Mouse (Mus musculus) spleen, postnatal 14 days (tissue): ENCODE data around the gene Mvd.

ENCODE experiments used
- DNase-seq, 2 experiments: peaks; one replicate each; pipeline ENCODE4 v3.0.0; 2021 to 2022; ENCODE audit warnings: low spot score in 2 of 2

The Mvd gene

GRCm38 (mm10) chr8:122457171-122457570, 13.9 kb upstream of the Mvd start:
- DNase-seq, result no peak

- no peak for DNase-seq
These were observed 11.2 kb upstream of the Mvd start for GRCm38 (mm10) chr8:122454409-122454808.

DNA sequence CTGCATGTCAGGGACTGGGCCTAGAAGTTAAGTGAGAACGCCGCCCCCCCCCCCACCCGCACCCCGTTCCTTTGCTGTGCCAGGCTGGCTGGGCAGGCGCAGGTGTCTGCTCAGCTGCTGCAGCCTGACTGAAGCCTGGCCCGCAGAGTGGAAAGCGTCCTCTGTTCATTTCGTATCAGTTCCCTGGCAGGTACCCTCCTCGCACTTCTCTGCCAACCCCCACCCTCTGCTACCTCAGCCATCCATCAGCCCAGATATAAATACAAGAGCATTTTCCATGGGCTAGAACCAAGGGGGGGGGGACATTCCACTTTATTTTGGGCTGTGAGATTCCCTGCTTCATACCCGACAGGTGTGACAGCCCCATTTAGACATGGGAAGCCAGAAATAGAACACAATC, 8.9 kb upstream of the Mvd start:
- no peak for DNase-seq

DNA sequence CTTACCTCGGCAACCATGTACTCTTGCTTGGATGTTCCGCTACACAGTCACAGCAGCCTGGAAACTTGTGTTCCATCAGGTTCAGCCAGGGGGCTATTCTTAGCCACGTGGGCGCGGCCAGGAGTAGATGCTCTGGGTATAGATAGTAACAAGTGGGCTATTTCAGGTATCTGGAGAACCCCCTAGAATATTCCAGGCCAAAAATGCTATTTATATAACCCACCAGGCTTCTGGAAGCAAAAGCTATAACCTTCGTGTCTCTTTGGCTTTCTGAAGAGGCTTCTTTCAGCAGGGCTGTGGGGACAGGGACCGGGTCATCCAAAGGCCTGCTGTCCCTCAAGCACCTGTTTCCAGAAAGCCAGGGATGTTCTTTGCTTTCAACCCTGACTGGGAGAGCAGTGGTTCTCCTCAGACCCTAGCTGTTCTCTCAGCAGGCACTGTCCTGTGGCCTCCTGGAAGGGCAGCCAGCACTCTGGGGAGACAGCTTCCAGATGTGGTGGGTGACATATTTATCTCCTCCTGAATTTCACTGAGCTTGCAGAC, 8.0 kb upstream of the Mvd start:
- no peak for DNase-seq

- DNase-seq, result no peak
These were observed 2.0 kb upstream of the Mvd start for GRCm38 (mm10) chr8:122445203-122445602.

- DNase-seq, result peak; percentile 66 to 72
These were observed 981 bp upstream of the Mvd start for GRCm38 (mm10) chr8:122444058-122444748.

DNA sequence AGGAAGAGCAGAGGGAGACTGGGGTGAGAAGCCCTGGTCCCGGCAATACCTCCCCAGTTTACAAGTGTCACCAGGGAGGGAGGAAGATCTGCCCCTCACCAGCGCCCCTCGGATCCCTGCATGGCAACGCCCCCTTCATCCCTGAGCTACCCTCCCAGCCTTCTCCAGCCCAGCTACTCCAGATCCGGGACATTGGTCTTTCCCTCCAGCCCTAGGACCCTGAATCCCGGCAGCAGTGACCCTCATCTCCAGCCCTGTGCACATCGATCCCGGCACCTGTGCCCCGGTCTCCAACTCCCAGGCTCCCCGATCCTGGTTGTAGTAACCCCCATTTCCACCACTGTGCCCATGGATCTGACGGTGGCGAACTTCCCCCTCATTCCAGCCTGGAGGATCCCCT, 441 bp downstream of the Mvd start:
- DNase-seq, result no peak

GRCm38 (mm10) chr8:122442356-122442755, 866 bp downstream of the Mvd start:
- no peak for DNase-seq

DNA sequence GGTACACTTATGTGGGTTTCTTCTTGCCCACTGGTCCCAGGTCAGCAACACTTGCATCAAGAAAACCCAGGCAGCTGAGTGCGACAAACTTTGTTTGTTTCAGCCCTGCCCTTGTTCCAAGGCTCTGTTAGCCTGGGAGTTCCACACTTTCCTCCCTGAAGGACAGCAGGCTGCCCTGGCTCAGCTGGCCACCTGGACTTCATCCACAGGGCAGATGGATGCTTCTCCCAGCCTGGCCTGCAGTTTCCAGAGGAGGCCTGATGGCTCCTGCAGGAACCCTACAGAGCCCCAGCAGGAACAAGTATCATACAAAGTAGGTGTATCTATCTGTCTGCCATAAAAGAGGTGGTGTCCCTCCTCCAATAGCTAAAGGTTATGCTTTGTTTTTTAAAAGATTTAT, 1.9 kb downstream of the Mvd start:
- DNase-seq, result no peak

DNA sequence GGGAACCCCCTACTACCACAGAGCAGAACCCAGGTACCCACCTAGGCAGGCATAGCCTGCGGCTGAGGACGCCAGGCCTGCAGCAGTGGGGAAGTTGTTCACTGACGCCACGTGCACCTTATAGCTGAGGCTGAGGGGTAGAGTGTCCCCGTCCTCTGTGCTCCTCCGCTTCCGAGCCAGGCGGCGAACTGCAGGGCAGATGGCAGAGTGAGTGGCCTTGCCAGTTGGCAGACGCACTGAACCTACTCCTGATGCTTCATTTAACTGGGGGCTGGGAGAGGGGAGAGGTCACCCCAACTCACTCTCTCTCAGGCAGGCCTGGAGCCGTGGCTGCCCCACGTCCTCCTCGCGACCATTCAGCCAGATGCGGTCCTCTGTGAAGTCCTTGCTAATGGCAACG, 3.9 kb downstream of the Mvd start:
- DNase-seq, result no peak

- no peak for DNase-seq
These were observed 5.4 kb downstream of the Mvd start for GRCm38 (mm10) chr8:122437708-122438331.

- DNase-seq, result no peak
These were observed 6.6 kb downstream of the Mvd start for GRCm38 (mm10) chr8:122436586-122437125.

DNA sequence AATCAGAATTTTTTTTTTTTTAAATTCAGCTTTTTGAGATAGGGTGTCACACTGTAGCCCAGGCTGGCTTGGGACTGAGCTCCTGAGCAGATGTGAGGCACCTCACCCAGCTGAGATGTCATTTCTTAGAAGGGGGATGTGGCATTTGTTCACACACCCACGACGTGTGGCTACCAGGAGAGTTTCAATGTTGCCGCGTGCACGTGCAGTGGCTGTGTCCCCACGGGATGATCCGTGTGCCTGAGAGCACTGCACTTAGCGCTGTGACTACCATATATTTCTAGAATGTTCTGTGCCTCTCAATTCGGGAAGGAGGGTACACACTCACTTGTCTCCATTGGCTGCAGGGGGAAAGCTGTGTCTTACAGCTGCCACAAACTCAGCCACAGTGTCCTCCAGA, 7.1 kb downstream of the Mvd start:
- no peak for DNase-seq

DNA sequence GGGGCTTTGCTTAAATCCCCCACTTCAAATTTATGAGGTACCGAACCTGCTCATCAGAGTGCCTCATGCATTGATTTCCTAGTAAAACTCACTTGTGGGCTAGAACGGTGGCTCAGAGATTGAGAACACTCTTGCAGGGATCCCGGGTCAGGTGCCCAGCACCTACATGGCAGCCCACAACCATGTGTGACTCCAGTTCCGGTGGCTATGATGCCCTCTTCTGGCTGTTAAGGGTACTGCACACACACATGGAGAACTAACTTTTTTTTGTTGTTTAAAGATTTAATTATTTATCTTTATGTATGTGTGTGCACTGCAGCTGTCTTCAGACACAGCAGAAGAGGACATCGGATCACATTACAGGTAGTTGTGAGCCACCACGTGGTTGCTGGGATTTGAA, 7.8 kb downstream of the Mvd start:
- DNase-seq, result no peak

DNA sequence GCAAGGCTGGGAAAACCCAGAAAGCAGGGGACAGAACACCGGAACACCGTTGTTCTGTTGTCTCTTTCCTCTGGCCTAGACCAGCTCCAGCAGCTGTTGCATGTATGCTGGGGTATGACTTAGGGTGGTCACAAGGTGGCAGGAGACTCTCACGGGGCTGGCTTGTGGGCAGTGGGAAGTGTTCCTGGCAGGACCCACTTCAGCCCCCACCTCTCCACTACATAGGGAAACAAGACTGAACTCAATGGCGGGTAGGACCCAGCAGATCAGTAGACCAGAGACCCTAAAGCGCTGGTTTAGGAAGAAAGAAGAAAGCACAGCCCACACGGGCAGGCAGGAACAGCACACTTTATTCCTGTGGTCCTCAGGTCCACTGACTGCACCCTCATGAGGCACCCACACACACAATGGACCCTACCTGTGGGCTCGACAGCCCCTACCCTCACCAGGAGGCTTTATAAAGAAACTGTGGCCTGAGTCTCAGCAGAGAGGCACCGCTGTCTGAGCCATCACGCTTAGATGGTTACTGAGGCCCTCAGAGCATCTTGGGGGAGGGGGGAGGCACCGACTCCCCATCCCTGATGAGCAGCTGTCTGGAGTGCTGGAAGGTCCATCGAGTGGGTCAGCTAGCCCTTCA, 9.8 kb downstream of the Mvd start:
- no peak for DNase-seq

GRCm38 (mm10) chr8:122432443-122433268, 10.6 kb downstream of the Mvd start, which contains the start of gene Cyba:
TSS of gene Cyba (minus strand) at chr8:122432930.
- peak; percentile 57 to 75 for DNase-seq

- peak in 1 of 2 experiments; percentile 23 for DNase-seq
These were observed 11.4 kb downstream of the Mvd start for GRCm38 (mm10) chr8:122431694-122432442.

GRCm38 (mm10) chr8:122430646-122431045, 12.6 kb downstream of the Mvd start:
- no peak for DNase-seq

GRCm38 (mm10) chr8:122430058-122430636, 13.1 kb downstream of the Mvd start:
- peak in 1 of 2 experiments; percentile 37 for DNase-seq

DNA sequence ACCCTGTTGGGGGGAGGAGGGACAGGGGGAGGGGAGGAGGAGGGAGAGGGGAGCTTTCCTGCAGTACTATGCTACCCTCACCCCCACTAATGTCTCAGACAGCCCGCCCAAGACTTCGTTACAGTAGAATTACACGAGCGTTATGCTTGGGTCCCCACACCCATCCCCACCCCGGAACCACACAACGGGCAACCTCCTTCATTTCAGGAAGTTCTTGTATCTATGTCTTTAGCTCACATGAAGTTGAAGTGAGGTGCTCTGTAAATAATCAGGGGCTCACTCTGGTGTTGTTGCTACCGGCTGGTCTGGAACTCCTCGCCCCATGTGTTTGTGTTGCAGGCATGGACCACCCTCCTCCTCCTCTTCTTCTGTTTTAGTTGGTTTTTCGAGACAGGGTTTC, 15.1 kb downstream of the Mvd start:
- peak in 1 of 2 experiments; percentile 19 for DNase-seq
